Comparison of ENCODE assay signal across 28 mouse cellular contexts in the genomic region with DNA sequence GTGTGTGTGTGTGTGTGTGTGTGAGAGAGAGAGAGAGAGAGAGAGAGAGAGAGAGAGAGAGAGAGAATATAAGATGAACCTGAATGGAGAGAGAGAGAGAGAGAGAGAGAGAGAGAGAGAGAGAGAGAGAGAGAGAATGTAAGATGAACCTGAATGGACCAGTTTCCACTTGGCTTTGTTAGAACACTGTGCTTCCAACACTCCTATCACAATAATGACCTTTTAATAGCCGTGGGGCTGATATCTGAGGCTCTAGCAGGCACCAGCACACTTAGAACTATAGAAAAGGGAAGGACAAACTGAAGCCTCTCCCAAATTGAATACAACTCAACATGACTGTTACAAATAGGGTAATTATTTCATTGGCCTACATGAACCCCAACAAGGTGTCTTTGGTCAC.
DNase-seq lines count a peak whose midpoint lies in the region; ATAC-seq and TF ChIP-seq lines count a peak whose summit lies in the region.
"Had no signal": no experiment of that assay in that cellular context is flagged by ENCODE, and none has a peak within 500 bp of the region (broad histone marks: within the 10 kb centered on the region; RNA-seq: fewer than 3 reads in every experiment).

No protein-coding gene starts in this region.

- no peak for TF ChIP-seq CTCF in heart, adult 2 months (IDR thresholded peaks at IDR 0.05)

- no peaks in the 10 kb centered on the region; the same call in none of the 2 replicates for H3K4me1 ChIP-seq in heart, adult 2 months (ENCODE audit: control insufficient read depth, insufficient read depth, low read length)
- peaks cover 16% of the 10 kb centered on the region for H3K4me1 ChIP-seq in heart, embryonic 12.5 days (replicated peaks)
- peaks cover 32% of the 10 kb centered on the region for H3K4me1 ChIP-seq in heart, embryonic 13.5 days
- H3K4me1 ChIP-seq: embryonic facial prominence, embryonic 10.5 days had no signal

- H3K9me3 ChIP-seq in heart, embryonic 12.5 days (replicated peaks): no peaks in the 10 kb centered on the region
- H3K9me3 ChIP-seq in heart, embryonic 13.5 days: no peaks in the 10 kb centered on the region
- H3K9me3 ChIP-seq: embryonic facial prominence, embryonic 10.5 days; embryonic facial prominence, embryonic 13.5 days; forebrain, embryonic 12.5 days; G1E; hindbrain, embryonic 12.5 days; hindbrain, embryonic 15.5 days had no signal

- WGBS in heart, adult 2 months: 63% methylated on average over 1 of the region's 1 CpGs
- WGBS in heart, embryonic 12.5 days: 47% methylated on average over 1 of the region's 1 CpGs
- 41% methylated on average over 1 of the region's 1 CpGs for WGBS in heart, embryonic 13.5 days

- ATAC-seq in heart, embryonic 12.5 days (ENCODE audit: insufficient number of reproducible peaks, low FRiP score): no peak
- no peak for ATAC-seq in heart, embryonic 13.5 days (ENCODE audit: extremely low read depth, insufficient number of reproducible peaks, low FRiP score, low TSS enrichment)
- ATAC-seq: forebrain, embryonic 16.5 days; intestine, postnatal 0 days; Patski had no signal

- H3K4me3 ChIP-seq in heart, adult 2 months: no peak overlapping the region
- no peak overlapping the region for H3K4me3 ChIP-seq in heart, embryonic 12.5 days
- no peak overlapping the region for H3K4me3 ChIP-seq in heart, embryonic 13.5 days
- H3K4me3 ChIP-seq: embryonic facial prominence, embryonic 10.5 days; embryonic facial prominence, embryonic 13.5 days; erythroblast, embryonic 14.5 days; forebrain, embryonic 12.5 days; hindbrain, embryonic 12.5 days; hindbrain, embryonic 15.5 days had no signal

- H3K79me2 ChIP-seq in heart, adult 2 months (replicated peaks; ENCODE audit: control insufficient read depth, insufficient read depth, low read length): peaks cover 2% of the 10 kb centered on the region; the same call in 1 of the 2 replicates

- peaks cover 10% of the 10 kb centered on the region for H3K36me3 ChIP-seq in heart, adult 2 months (ENCODE audit: control insufficient read depth, insufficient read depth, low read length)
- no peaks in the 10 kb centered on the region for H3K36me3 ChIP-seq in heart, embryonic 12.5 days
- H3K36me3 ChIP-seq in heart, embryonic 13.5 days: no peaks in the 10 kb centered on the region
- H3K36me3 ChIP-seq: embryonic facial prominence, embryonic 10.5 days; embryonic facial prominence, embryonic 13.5 days; forebrain, embryonic 12.5 days; G1E; hindbrain, embryonic 12.5 days; hindbrain, embryonic 15.5 days had no signal

- no peak for TF ChIP-seq POLR2A in heart, adult 2 months (IDR thresholded peaks at IDR 0.05; ENCODE audit: insufficient read depth, low read depth, low read length)

- H3K4me2 ChIP-seq in heart, embryonic 12.5 days: no peak overlapping the region
- H3K4me2 ChIP-seq in heart, embryonic 13.5 days: no peak overlapping the region
- H3K4me2 ChIP-seq: embryonic facial prominence, embryonic 13.5 days; forebrain, embryonic 12.5 days; hindbrain, embryonic 12.5 days; hindbrain, embryonic 15.5 days had no signal

- intact Hi-C loops in heart, adult 2 months (cut with DNase I): no loop called here
- intact Hi-C loops in heart, postnatal 25 days (cut with DNase I): no loop called here
- intact Hi-C loops in heart, postnatal 10 days (cut with DNase I): no loop called here

- H3K9ac ChIP-seq in heart, adult 2 months (ENCODE audit: low read depth, low read length): no peak overlapping the region
- no peak overlapping the region for H3K9ac ChIP-seq in heart, embryonic 12.5 days
- no peak overlapping the region for H3K9ac ChIP-seq in heart, embryonic 13.5 days
- H3K9ac ChIP-seq: embryonic facial prominence, embryonic 13.5 days; forebrain, embryonic 12.5 days; hindbrain, embryonic 12.5 days; hindbrain, embryonic 15.5 days had no signal

- no peak for DNase-seq in heart, adult 2 months
- no peak for DNase-seq in heart, postnatal 25 days (ENCODE audit: low spot score)
- DNase-seq in heart, postnatal 10 days: peak; percentile 22 to 27
- no peak for DNase-seq in heart, adult 11 months
- no peak for DNase-seq in adrenal gland, postnatal 14 days
- DNase-seq: adrenal gland, postnatal 10 days; B cell, adult 2 months; cerebellum, adult 11 months; cerebellum, adult 2 months; cerebellum, adult 9-11 months; cerebellum, postnatal 25 days; embryo, embryonic 11 days; gastrocnemius, postnatal 10 days; gastrocnemius, postnatal 36 days; kidney, adult 2 months had no signal

- peak overlapping the region; percentile 32 for H3K27ac ChIP-seq in heart, adult 2 months
- H3K27ac ChIP-seq in heart, embryonic 12.5 days (ENCODE audit: poor library complexity, severe bottlenecking): no peak overlapping the region
- 0 out of 2 replicates have a peak overlapping the region, but pooled peaks have one; percentile 10 for H3K27ac ChIP-seq in heart, embryonic 13.5 days (replicated peaks)
- H3K27ac ChIP-seq: embryonic facial prominence, embryonic 10.5 days; embryonic facial prominence, embryonic 13.5 days; forebrain, embryonic 12.5 days; hindbrain, embryonic 12.5 days; hindbrain, embryonic 15.5 days had no signal

- no peaks in the 10 kb centered on the region for H3K27me3 ChIP-seq in heart, adult 2 months (ENCODE audit: control insufficient read depth, insufficient read depth, low read length)
- no peaks in the 10 kb centered on the region for H3K27me3 ChIP-seq in heart, embryonic 12.5 days (replicated peaks)
- no peaks in the 10 kb centered on the region for H3K27me3 ChIP-seq in heart, embryonic 13.5 days (replicated peaks)
- H3K27me3 ChIP-seq: CH12.LX; embryonic facial prominence, embryonic 13.5 days; forebrain, embryonic 12.5 days; hindbrain, embryonic 12.5 days; hindbrain, embryonic 15.5 days; Patski had no signal

- no peak for TF ChIP-seq EP300 in heart, adult 2 months (IDR thresholded peaks at IDR 0.05; ENCODE audit: insufficient read depth, low read depth, low read length)

Comparison
In these comparisons a context has a peak if more than half of its experiments do, and no peak if none do; other contexts are left out.
1. DNase-seq: peak in heart, postnatal 10 days (2 of 2); none in heart, adult 2 months (0 of 2), heart, postnatal 25 days (single experiment), heart, adult 11 months (single experiment) and adrenal gland, postnatal 14 days (single experiment).